Mouse (Mus musculus) layer of hippocampus, postnatal 36 days (tissue): ENCODE data around the gene Fndc3c1. TPM values are rescaled to one million over a fixed set of nuclear protein-coding genes. Genes with fewer than 3 reads are reported as not detected.
"Not testable (repeated sequence)": the region's sequence is repeated elsewhere in the genome, so short reads cannot be mapped to it uniquely, and the experiment has no call there.

Experiments used
- DNase-seq, 2 experiments: peaks; one replicate each; pipeline ENCODE4 v3.0.0; 2022
- microRNA-seq, 2 experiments: library from miRNA; unstranded; fragments of <30 nt; microRNA quantifications; one replicate each; pipeline ENCODE4 v1.2.0; 2021
- total RNA-seq, 2 experiments: library from RNA; stranded (reverse); gene quantifications; 2 replicates each; pipeline ENCODE4 v1.2.3; 2021

Fndc3c1 gene
- total RNA-seq = not detected

GRCm38 (mm10) chrX:106485101-106485651 is at the start of gene Fndc3c1:
Gene Fndc3c1, minus strand, starts transcription at chrX:106485401.
- no peak for DNase-seq

DNA sequence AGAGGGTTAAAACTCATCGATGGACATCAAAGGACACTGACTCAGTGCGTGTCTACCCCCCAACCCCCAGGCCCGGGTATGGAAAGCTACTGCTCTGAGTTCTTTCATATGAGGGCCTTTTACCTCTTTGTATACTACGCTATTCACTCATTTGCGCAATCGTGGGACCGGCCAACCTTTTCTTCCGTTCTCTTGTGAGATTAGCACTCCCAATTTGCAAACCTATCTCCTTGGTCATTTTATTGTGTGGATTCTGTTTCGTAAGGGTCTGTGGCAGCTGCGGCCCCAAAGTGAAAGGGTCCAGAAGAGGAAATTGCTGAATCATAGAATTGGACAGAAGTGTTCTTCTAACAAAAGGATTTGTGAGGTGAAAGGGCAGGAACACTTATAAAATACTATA is 1.2 kb upstream of the Fndc3c1 start:
- DNase-seq = no peak

- DNase-seq = no peak
Measured at GRCm38 (mm10) chrX:106485671-106486070, 470 bp upstream of the Fndc3c1 start.

- DNase-seq = not testable (repeated sequence)
Measured at GRCm38 (mm10) chrX:106479891-106480290, 5.3 kb downstream of the Fndc3c1 start.

DNA sequence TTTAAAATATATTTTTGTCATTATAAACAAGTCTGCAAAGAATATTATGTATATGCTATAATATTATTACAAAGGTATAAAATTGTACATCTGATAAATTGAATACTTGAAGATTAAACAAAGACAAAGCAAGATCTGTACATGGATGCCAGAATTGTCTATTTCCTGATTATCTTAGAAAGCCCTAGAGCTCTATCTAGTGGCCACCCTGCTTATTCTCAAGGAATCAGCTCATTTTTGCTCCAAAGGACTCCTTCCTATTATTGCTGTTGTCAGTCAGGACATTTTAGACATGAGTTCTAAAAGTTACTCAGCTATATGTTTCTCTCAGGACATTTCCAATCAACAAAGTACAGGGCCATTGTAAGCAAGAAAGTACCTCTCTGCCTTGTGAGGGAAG is 99.9 kb downstream of the Fndc3c1 start:
- no peak for DNase-seq

DNA sequence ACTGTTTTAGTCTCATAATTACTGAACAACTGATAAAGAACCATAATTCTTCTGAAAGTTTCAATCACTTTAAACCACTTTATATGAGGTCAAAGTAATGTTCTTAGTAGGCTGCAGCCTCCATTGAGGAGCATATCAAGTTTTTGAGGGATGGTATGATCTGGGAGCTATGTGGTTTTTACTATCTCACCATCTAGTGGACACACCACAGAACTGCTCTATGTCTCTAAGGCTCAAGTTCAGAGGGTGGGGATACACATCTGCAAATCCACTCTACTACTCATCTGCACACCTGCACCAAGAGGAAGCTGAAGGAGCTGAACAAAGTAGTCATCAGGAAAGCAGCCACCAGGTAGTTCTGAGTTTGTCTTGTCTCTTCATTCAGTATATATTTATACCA is 104.6 kb downstream of the Fndc3c1 start:
- DNase-seq = no peak

Small RNA genes within 50 kb of the gene (microRNA-seq; reads per million reads assigned to microRNA genes)
- 0 reads per million in 2 experiments for gene Gm27428

Other genes with a start within 250 kb of the Fndc3c1 start
- not detected for gene Fnd3c2, start 230.0 kb downstream of the Fndc3c1 start, total RNA-seq
- under 1 TPM; 0.25 to 0.28 TPM for gene Gm5127, start 97.8 kb upstream of the Fndc3c1 start, total RNA-seq
- 1 to 10 TPM in 1 of 2 experiments, under 1 TPM in 1; 0.65 to 1.4 TPM for gene Cysltr1, start 118.3 kb upstream of the Fndc3c1 start, total RNA-seq